Mouse (Mus musculus): Measurements from ENCODE around the gene Fam171a1.

DNA sequence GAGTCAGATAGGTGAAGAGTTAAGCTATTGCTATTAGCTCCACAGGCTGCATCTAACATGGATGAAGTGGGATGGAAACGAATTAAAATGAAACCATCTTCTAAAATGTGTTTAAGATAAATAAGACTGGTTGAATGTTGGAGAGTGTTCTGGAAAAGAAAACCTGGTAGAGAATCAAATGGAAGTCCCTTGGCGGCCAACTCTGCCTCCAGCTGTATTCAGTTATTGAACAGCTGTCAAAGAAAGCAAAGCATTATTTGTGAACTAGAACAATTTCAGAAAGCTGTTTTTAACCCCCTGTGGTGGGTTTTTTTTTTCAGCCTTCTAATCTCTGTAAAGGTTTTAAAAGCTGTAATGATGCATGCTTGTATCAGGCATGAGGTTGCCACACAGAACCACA is 41.0 kb downstream of the Fam171a1 start:
- TF ChIP-seq CTCF (IDR thresholded peaks at IDR 0.05; ENCODE audit: control insufficient read depth, insufficient read depth, insufficient read length) = no peak
- TF ChIP-seq USF1 (IDR thresholded peaks at IDR 0.05; ENCODE audit: low read depth) = no peak
- no peak for TF ChIP-seq CEBPB (IDR thresholded peaks at IDR 0.05; ENCODE audit: low read depth)
- TF ChIP-seq MYOG (IDR thresholded peaks at IDR 0.05; ENCODE audit: control insufficient read depth, extremely low read depth, insufficient read length) = no peak
- TF ChIP-seq MAX (IDR thresholded peaks at IDR 0.05) = no peak
- no peak for TF ChIP-seq FOSL1 (IDR thresholded peaks at IDR 0.05; ENCODE audit: insufficient read depth, low read length, poor library complexity, severe bottlenecking)

Data from C2C12 (cell line).